Mouse (Mus musculus): ENCODE results near the gene Odf3l1.

The Odf3l1 gene

DNA sequence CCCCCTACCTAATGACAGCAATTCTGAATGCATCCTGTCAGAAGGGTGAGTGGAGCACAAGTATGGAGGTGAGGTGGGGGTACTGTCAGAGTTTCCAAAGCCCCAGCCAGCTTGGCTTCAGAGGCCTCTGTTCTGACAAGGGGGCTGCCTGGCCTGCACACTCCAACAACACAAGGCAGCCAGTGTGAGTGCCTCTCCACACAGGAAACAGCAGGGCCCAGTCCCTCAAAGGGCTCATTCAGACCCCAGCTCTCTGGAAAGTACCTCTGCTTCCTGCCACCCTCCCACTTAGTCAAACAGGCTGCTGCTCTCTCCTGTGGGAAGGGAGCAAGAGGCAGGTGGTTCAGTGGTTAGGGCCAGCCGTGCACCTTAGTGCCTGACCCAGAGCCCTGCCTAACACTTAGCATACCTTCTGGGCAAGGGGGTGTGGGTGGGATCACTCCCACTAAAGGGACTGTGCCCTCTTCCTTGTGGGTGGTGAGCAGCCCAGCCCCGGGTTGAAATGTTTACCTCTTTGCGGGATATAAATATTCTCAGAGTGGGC lies 17.1 kb upstream of the Odf3l1 start:
- DNase-seq, result no peak

DNA sequence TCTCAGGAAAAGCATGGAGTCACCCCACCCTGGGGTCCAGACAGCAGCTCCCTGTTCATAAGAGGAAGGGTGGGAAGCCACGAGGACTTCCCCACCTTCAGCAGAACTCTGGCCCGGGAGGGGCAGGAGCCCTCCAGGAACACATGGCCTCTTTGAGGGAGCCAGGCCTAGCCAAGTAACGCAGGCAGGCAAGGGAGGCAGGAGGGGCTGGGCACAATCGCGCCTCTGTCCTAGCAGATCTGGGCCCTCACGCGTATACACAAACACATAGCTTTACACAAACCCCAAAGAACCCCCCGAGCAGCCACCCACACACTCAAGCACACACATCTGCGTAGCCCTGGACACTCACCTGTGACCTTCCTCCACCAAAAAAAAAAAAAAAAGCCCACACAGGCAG lies 16.3 kb upstream of the Odf3l1 start:
- DNase-seq, result no peak

DNA sequence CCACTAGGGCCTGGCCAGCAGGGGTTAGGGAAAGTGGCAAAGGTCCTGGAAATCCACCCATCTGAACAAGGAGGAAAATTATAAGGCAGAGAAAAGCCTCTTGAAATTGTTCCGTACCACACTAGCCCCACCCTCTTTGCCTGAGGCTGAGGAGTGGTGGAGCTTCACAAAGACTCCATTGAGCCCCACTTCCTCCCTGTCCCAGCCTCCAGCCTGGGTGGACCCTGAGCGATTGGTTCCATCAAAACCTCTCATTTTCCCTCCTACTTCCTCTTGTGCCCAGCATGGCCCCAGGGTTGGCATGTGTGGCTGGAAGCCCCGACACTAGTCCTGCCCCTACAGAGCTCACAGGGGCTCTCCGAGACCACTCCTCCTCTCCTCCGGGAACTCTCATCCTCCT lies 12.8 kb upstream of the Odf3l1 start:
- DNase-seq, result no peak

DNA sequence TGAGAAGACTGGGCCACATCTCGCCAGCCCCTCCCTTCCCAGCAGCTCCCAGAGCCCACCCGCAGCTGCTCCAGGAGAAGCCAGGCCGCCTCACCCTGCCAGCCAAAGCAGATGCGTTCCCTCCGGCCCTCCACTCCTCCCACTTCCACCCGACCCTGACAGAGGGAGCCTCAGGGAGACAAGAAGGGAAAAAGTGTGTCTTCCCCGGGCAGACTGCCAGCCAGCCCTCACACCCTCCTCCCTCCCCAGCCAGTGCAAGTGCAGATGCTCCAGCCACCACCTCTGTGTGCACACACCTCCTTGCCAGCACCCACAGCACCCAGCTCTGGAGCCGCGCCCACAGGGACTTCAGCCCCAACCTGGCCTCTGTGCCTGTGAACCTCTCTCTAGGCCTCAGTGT lies 12.3 kb upstream of the Odf3l1 start:
- DNase-seq, result peak; percentile 70 to 87

DNA sequence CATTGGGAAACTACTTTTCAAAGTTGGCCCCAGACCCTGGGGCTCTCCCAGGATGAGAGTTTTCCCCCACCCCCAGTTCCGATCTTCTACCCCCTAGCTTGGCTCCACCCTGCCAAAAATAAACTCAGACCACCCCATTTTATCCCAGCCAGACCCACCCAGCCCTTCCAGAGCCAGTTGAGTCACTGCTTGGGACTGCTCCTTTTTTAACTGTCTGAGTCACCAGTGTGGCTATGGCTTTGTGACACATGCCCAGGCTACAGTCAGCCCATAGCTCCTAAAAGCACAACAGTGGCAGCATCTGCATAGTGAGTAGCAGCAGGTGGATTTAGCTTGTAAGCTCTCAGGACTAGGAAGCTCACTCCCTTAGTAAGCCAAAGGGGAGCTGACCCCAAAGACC lies 8.6 kb upstream of the Odf3l1 start:
- DNase-seq, result no peak

DNA sequence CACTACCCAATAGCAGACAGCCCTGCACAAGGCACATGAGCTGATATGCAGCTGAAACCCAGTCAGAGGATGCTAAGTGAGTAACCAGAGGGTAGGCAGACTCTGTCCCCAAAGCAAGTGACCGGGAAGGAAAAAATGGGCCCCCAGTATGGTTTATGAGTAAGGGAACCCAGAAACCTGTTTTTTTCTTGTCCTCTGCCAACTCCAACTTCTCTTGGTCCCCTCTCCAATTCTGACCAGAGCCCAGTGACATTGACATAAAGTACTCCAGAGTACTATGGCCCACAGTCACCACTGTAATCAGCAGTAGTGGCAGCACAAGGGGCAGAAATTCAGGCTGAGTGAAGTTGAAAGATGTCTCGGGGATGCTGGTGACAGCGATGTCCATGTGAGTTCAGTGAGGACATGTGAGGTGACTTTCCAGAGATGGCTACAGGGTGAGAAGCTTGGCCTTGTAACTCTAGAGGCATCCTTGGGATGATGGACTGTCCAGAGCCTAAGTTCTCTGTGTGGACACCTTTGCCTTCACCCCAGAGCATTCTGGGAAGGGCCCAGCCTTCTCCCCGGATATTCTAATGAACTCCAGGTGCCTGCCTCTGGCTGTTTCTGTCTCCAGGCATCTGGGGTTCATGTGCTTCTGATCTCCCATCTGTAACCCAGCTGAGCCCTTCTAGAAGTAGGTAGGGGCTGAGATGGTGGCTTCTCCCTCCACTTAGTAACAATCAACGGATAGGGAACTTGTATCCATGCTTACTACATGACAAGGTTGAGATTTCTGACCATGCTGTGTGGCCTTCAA lies 7.8 kb upstream of the Odf3l1 start:
- no peak for DNase-seq

DNA sequence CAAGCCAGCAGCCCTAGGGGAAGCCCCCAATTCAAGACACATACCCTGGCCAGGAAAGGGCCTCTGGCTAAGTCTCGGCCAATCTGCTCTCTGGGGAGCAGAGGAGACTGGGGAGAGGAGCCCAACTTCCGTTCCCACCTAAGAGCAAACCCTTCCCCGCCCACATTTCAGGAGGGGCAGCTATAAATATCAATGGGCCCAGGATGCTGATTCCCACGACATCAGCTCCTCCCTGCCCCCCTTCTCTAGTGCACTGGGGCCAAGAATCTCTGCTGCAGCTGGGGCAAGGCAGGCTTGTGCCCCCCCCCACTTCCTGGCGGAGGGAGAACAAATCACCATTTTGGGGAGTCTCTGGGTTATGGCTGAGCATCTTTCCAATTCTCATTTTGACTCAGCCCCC lies 6.7 kb upstream of the Odf3l1 start:
- DNase-seq, result peak; percentile 38 to 58

DNA sequence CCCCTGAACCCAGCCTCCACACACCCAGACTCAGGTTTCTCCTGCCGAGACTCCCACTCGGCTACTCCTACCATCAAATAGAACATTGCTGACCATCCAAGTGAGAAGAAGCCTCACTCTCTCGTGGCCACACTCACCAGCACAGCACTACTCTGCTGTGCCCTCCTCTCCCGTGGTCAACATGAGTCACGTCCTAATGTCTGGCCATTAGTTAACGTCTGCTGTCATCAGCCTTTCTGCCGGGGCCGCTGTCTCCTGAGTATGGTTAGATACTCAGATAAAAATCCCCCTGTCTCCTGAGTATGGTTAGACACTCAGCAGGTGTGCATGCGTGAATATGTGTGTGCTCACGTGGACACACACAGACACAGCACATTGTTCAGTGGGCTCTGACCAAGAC lies 6.3 kb upstream of the Odf3l1 start:
- no peak for DNase-seq

DNA sequence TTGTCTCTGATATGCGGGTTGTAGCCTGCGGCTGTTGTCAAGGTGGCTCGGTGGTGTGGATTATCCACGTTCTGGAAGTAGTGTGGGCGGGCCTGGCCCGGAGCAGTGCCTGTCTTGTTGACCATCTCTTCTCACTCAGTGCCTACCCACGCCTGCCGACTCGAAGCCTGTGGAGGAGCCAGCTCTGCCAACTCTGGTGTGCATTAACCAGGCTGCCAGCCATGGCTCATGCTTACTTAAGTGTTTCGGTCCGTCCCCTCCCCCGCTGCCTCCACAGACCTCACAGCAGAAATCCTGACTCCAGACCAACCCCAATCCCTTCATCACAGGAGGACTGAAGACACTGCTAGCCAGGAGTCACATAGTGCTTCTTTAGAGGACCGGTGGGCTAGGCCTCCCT lies 5.1 kb upstream of the Odf3l1 start:
- peak; percentile 91 to 95 for DNase-seq

DNA sequence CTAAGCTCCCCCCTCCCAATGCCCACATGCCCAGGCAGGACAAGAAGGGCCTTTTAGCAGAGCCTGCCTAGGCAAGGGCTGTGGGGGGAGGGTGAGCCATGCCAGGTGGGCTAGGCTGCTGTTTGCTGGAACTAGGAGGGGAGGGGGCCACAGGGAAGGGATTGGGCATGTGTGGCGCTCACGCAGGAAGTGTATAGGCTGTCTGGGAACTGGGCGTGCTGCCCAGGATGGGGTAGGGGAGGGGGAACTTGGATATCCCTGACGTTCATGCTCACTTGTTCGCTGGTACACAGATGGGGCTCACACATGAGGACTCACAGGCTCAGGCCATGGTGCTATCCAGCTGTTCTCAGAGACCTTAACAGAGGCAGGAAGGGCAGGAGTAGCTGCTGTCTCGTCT lies 3.8 kb upstream of the Odf3l1 start:
- peak; percentile 29 to 72 for DNase-seq

DNA sequence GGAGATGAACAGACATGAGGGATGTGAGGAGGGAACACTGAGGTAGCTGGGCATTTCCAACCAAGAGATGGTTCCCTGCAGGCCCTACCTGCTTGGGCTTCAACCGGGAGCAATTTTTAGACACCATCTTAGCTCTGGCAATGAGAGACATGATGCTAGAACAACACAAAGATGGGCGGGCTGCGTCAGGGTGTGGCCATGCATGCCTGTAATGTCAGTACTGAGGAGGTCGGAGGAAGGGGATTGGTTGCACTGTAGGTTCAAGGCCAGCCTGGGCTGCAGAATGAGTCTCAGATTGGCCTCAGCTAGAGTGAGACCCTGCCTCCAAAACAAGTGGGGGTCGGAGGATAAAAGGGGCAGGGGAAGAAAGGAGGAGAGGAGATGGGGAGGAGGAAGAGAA lies 2.0 kb upstream of the Odf3l1 start:
- DNase-seq, result no peak

DNA sequence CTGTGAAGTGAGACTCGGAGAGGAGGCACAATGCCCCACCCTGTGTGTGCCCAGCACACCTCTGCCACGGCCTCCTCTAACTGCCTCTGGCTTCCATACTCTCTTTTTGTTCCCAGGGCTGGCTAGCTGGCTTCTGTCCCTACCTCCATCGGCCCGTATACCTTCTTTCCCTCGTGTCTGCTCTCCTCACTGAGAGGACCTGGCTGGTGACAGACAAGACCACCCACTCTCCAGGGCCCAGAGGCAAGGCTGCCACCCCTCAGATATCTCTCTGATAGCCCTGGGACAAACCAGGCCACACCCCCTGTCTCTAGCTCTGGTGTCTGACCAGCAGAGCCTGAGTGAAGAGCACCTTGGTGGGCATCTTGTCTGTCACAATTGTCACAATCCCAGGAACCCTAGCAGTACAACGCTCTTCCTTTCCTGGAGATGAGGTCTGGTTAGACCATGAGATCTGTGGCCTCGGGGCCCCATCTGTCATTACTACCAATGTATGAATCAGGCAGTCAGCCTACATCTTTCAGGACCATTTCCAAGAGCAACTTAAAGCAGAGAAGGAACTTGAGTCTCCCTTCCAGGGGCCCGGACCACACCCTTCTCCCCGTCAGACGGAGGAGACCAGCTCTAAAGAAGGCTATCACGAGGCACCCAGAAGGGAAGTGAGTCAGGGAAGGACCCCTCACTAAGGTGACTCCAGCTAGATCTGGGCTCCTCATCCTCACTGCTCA lies 1.4 kb upstream of the Odf3l1 start:
- no peak for DNase-seq

DNA sequence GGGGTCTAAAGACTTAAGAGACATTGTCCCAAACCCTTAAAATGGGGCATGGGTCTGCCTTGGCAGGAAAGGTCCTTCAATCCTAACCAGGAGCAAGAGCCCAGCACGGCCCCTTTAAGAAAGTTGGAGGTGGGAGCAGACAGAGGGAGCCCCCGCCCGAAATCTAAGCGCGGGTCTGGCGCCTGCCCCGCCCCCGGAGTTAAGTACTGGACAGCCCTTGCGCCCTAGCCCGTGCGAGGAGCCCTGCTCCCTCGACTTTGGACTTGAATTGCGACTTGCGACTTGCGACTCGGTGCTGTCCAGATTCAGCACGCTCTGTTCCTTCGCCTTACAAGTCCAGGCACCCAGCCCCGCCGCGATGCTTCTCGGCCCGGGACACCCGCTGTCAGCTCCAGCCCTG lies 353 bp upstream of the Odf3l1 start, which contains the start of gene Cspg4:
Gene Cspg4, plus strand, starts transcription at position 202 of the 400 bp plus-strand sequence.
- peak; percentile 86 to 94 for DNase-seq

DNA sequence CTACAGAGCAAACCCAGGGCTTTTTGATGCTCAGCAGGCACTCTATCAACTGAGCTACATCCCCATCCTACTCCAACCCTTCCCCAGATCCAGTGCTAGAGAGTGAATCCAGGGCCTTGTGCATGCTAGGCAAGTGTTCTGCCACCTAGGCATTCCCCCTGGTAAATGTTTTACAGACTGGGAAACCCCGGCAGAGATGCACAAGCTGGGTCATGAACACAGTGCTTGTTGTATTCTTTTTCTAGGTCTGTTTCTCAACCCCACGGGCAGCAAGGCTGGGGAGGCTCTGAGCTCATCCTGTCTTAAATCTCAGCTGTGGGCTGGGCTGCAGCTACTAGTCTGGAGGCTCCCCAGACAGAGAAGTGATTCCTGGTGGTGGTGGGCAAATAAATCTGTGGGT lies 1.6 kb downstream of the Odf3l1 start:
- DNase-seq, result peak; percentile 38 to 67

DNA sequence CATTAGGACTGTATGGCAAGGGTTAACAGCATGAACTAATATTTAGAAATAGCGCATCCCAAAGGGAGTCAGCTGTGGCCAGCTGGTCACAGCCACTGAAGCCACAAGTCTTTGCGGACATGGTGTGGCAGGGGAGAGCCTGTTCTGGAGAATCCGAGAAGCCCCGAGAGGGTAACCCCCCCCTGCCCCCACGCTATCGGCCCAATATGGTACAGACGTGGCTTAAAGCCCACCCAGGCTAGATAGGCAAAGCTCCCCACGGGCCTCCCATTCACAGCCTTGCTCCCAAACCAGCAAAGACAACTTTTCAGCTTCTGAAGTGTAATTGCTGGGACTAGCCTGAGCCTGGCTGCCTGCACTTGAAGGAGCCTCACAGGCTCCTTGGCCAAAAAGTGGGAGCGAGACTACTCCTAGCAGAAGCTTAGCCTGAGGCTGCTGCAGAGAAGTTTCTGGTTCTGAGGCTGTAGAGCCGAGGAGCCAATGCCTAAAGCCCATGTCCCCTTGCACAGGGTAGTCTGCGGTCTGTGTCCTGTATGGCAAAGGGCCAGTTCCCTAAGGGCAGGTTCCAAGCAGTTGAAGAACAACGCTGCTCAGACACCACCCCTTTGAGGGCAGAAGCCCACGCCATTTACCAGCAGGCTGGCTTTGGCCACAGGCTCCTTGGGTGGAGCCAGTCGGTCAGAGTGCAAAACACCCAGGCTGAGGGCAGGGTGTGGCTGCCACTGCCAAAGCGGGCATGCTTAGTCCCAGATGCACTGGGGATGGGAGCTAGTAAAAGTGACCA lies 3.8 kb downstream of the Odf3l1 start:
- DNase-seq, result peak; percentile 39 to 83

DNA sequence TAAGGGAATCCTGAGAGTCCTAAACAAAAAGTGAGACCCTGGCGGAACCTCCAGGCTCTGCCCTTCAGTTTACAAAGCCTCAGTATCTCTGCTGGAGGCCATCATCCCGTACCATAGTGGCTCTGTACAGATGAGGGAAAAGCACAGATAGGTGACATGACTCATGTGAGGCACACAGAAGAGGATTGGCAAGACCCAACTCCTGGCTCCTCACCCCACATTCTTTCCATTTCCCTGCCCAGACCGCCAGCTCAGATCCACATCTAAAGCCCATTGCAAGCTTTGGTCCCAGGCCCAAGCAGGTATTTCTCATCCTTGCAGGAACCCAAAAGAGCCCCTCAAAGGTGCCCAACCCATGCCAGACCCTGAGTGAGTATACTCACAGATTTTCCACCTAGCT lies 4.4 kb downstream of the Odf3l1 start:
- no peak for DNase-seq

DNA sequence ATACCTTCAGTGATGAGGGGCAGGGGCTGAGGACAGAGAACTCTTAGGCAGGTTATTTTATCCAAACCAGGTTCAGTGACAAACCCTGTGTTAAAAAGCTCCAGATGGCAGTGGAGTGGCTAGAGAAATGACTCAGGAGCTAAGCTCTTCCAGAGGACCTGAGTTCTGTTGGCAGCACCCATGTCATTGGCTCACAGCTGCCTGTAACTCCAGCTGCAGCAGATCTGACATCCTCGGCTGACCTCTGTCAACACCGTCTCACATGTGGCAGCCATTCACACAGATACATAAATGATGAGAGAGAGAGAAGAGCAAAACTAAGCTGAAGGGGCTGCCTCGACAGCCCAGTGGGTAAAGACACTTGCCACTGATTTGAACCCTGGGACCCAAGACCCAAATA lies 7.0 kb downstream of the Odf3l1 start:
- DNase-seq, result no peak

DNA sequence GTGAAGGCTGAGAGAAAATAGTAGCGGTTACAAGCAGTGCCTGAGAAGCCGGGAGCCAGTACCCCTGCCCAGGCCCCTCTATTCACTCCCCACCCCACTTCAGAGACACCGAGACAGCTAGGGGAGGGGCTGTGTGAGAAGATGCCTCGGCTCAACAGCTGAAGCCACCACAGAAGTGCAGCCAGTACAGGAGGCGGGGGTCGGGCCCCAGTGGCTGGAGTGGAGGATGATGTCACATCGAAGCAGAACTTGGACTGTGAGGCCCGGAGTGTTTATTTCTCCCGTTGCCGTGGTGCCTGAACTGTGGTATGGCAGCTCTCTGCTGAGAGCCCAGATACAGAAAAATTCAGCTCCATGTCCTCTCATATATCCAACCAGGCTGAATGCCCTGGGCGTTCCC lies 12.7 kb downstream of the Odf3l1 start:
- DNase-seq, result no peak

DNA sequence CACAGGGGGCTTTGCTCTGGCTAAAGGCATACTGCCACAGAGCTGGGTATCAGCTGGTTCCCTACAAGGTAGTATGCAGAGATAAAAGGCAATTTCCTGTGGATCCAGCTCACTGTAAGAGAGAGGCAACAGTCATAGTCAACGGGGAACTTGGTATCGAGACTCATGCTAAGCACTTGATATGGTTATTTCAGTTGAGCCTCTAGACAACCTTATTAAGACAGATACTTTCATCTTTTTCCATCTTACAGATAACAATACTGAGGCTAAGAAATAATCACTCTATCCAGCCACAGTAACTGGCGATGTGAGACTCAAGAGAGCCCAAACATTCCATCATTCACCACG lies 13.6 kb downstream of the Odf3l1 start:
- no peak for DNase-seq

DNA sequence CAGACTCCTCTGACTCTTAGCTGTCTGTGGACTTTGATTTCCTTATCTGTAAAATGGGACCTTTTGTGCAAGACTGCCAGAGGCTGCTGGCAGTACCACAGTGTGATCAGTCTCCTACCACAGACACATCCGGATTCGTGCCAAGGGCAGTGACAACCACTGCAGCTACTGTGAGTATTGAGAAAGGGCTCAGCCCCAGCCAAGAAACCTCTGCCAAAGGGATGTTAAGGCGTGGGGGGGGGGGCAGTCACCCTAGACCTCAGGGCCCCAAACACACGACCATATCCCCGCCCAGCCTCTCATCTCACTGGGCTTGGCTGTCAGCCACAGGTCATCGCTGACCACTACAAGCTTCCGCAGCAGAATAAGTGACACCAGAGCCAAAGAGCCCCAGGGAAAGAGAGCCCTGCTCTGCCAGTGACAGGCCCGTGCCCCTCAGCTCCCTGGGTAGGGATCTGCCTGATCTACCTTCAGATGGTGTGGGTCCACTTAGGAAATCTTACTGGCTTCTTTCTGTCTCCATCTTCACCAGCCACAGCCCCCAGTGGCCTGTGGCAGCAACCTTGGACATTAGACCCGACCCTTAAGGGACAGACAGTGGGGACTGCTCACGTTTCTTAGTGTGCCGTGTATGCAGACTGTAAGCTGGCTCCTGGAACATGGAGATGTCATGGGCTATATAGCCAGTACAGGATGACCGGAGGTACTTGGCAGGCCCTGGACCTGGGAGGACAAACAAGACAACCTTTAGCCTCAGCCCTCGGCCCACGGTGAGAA lies 14.2 kb downstream of the Odf3l1 start:
- peak; percentile 39 to 49 for DNase-seq

DNA sequence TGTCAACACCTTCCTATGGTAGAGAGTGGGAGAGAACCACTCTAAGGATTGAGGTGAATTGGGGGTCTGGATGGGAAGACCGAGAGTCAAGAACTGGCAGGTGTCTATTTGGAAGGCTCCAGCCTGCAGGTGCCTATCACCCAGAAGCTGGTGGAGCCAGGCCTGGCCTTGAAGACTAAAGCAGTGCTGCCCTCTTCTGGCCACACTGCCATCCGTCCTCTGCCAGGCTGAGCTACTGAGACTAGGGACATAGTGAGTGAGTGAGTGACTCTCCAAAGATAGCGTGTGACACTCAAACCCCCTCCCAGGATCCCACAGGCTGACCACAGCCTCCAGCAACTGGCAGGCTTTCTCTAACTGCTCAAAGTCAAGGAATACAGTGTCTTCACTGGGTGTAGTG lies 17.0 kb downstream of the Odf3l1 start:
- peak; percentile 79 to 87 for DNase-seq

DNA sequence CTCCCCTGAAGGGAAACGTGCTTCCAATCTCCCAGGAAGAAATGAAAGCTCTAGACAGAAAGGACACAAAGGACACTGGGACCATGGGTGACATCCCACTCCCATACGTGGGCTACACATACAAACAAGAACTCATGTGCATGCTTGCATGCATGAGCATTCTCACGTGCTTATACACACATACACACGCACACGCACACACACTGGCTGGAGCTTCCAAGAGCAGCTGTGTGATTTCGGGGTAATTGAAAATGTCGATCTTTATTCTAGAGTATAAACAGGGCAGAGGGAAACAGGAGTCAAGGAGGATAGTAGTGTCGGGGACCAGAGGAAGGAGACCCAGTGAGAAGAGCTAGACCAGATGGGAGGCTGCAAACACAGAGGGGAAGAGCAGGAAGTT lies 19.8 kb downstream of the Odf3l1 start:
- DNase-seq, result no peak

All from kidney, postnatal 25 days (tissue).